Mouse (Mus musculus) forebrain, embryonic 16.5 days (tissue): ENCODE measurements around the gene Prr7. TPM values are rescaled to one million over a fixed set of nuclear protein-coding genes. Genes with fewer than 3 reads are reported as not detected.

ENCODE experiments used
- ATAC-seq: fragments of 200-750 bp; cut with Nextera tagmentation; 2 replicates; pipeline ENCODE4 v1.8.0; 2017; ENCODE audit warnings: mild to moderate bottlenecking, moderate library complexity
- H3K27ac ChIP-seq: fragments of 300-500 bp; sonication (generic); 2 replicates; pipeline ENCODE4 v1.5.1; 2014; ENCODE audit warnings: low read length, control low read depth
- H3K27me3 ChIP-seq: fragments of 300-500 bp; sonication (generic); replicated peaks from 2 replicates; pipeline ENCODE4 v1.6.1; 2014; ENCODE audit warnings: low read length; ENCODE audit not compliant: control insufficient read depth, insufficient read depth
- H3K36me3 ChIP-seq: fragments of 300-500 bp; sonication (generic); 2 replicates; pipeline ENCODE4 v1.6.1; 2014; ENCODE audit not compliant: control insufficient read depth, insufficient read depth
- H3K4me1 ChIP-seq: fragments of 300-500 bp; sonication (generic); replicated peaks from 2 replicates; pipeline ENCODE4 v1.6.1; 2014; ENCODE audit warnings: low read length; ENCODE audit not compliant: control insufficient read depth, insufficient read depth
- H3K4me2 ChIP-seq: fragments of 300-500 bp; sonication (generic); 2 replicates; pipeline ENCODE4 v1.6.1; 2014; ENCODE audit warnings: mild to moderate bottlenecking, low read length, control low read depth
- H3K4me3 ChIP-seq: fragments of 300-500 bp; sonication (generic); replicated peaks from 2 replicates; pipeline ENCODE4 v1.5.1; 2014; ENCODE audit warnings: mild to moderate bottlenecking, low read length, control low read depth
- H3K9ac ChIP-seq: fragments of 300-500 bp; sonication (generic); replicated peaks from 2 replicates; pipeline ENCODE4 v1.6.1; 2014; ENCODE audit warnings: low read depth, low read length, control low read depth
- H3K9me3 ChIP-seq: fragments of 300-500 bp; sonication (generic); 2 replicates; pipeline ENCODE4 v1.6.1; 2016; ENCODE audit warnings: low read length; ENCODE audit not compliant: control insufficient read depth
- WGBS: fragments of 180-500 bp; shearing (Covaris S2); extraction: QIAGEN DNeasy Blood & Tissue Kit; methylation state at CpG from one replicate; pipeline ENCODE4 v1.1.7; 2014; 5-methylcytosine and 5-hydroxymethylcytosine counted together
- polyA plus RNA-seq: library from polyadenylated mRNA; unstranded; fragments of >200 nt; fragmentation: Nextera tagmentation; extraction: Ambion mirVana; gene quantifications from 2 replicates; pipeline ENCODE4 v1.2.1, GENCODE M21; 2015

The Prr7 gene
- polyA plus RNA-seq, 1 experiment from 2014 or later, result 4.1 TPM

GRCm38 (mm10) chr13:55496661-55497060 is 32.6 kb downstream of the Prr7 start:
- peaks cover 2% of the 10 kb centered on the region; the same call in 1 of the 2 replicates for H3K36me3 ChIP-seq
- no peak for ATAC-seq
- H3K4me1 ChIP-seq, result peaks cover 32% of the 10 kb centered on the region
- no peaks in the 10 kb centered on the region for H3K9me3 ChIP-seq
- H3K9ac ChIP-seq, result no peak overlapping the region
- no peak overlapping the region for H3K27ac ChIP-seq
- H3K4me2 ChIP-seq, result no peak overlapping the region
- no peaks in the 10 kb centered on the region for H3K27me3 ChIP-seq
- 87% methylated on average over 6 of the region's 6 CpGs for WGBS
- no peak overlapping the region for H3K4me3 ChIP-seq

- no peak overlapping the region for H3K4me3 ChIP-seq
- no peaks in the 10 kb centered on the region for H3K9me3 ChIP-seq
- H3K4me1 ChIP-seq, result peaks cover 32% of the 10 kb centered on the region
- 53% methylated on average over 11 of the region's 11 CpGs for WGBS
- no peak overlapping the region for H3K4me2 ChIP-seq
- H3K9ac ChIP-seq, result no peak overlapping the region; the same call in 1 of the 2 replicates
- ATAC-seq, result no peak
- no peak overlapping the region for H3K27ac ChIP-seq
- peaks cover 2% of the 10 kb centered on the region; the same call in 1 of the 2 replicates for H3K36me3 ChIP-seq
- H3K27me3 ChIP-seq, result no peaks in the 10 kb centered on the region
These were observed 34.8 kb downstream of the Prr7 start for GRCm38 (mm10) chr13:55498906-55499305.

GRCm38 (mm10) chr13:55500575-55500974 is 36.5 kb downstream of the Prr7 start:
- WGBS, result 88% methylated on average over 10 of the region's 10 CpGs

GRCm38 (mm10) chr13:55502405-55502804 is 38.3 kb downstream of the Prr7 start:
- H3K36me3 ChIP-seq, result peaks cover 6% of the 10 kb centered on the region

More at GRCm38 (mm10) chr13:55500575-55500974, 36.5 kb downstream of the Prr7 start:
- H3K36me3 ChIP-seq, result peaks cover 2% of the 10 kb centered on the region; the same call in 1 of the 2 replicates
- H3K4me2 ChIP-seq, result no peak overlapping the region
- H3K4me3 ChIP-seq, result no peak overlapping the region
- no peak overlapping the region for H3K9ac ChIP-seq
- H3K27me3 ChIP-seq, result no peaks in the 10 kb centered on the region
- no peak for ATAC-seq
- H3K4me1 ChIP-seq, result peaks cover 18% of the 10 kb centered on the region
- no peak overlapping the region for H3K27ac ChIP-seq
- H3K9me3 ChIP-seq, result no peaks in the 10 kb centered on the region

GRCm38 (mm10) chr13:55504390-55504789 is 40.3 kb downstream of the Prr7 start:
- WGBS, result 86% methylated on average over 5 of the region's 5 CpGs
- ATAC-seq, result no peak
- peaks cover 6% of the 10 kb centered on the region for H3K36me3 ChIP-seq

More at GRCm38 (mm10) chr13:55502405-55502804, 38.3 kb downstream of the Prr7 start:
- no peak overlapping the region for H3K9ac ChIP-seq
- H3K27ac ChIP-seq, result no peak overlapping the region
- H3K9me3 ChIP-seq, result no peaks in the 10 kb centered on the region
- H3K27me3 ChIP-seq, result no peaks in the 10 kb centered on the region
- H3K4me3 ChIP-seq, result no peak overlapping the region
- peaks cover 6% of the 10 kb centered on the region; the same call in 1 of the 2 replicates for H3K4me1 ChIP-seq
- H3K4me2 ChIP-seq, result no peak overlapping the region
- no peak for ATAC-seq
- 79% methylated on average over 8 of the region's 8 CpGs for WGBS

GRCm38 (mm10) chr13:55505810-55506209 is 41.7 kb downstream of the Prr7 start:
- Histone ChIP-seq H3K4me3 (no peak overlapping the region), H3K27me3 (no peaks in the 10 kb centered on the region), H3K27ac (no peak overlapping the region), H3K4me2 (no peak overlapping the region), H3K36me3 (peaks cover 6% of the 10 kb centered on the region), H3K4me1 (peaks cover 8% of the 10 kb centered on the region), H3K9me3 (no peaks in the 10 kb centered on the region), H3K9ac (no peak overlapping the region)
- no peak for ATAC-seq
- WGBS, result 89% methylated on average over 9 of the region's 9 CpGs

More at GRCm38 (mm10) chr13:55504390-55504789, 40.3 kb downstream of the Prr7 start:
- Histone ChIP-seq H3K9me3 (no peaks in the 10 kb centered on the region), H3K4me1 (no peaks in the 10 kb centered on the region), H3K4me3 (no peak overlapping the region), H3K27ac (no peak overlapping the region), H3K9ac (no peak overlapping the region), H3K4me2 (no peak overlapping the region), H3K27me3 (no peaks in the 10 kb centered on the region)

- Histone ChIP-seq H3K4me2 (no peak overlapping the region), H3K36me3 (peaks cover 6% of the 10 kb centered on the region), H3K4me1 (peaks cover 17% of the 10 kb centered on the region), H3K9me3 (no peaks in the 10 kb centered on the region), H3K4me3 (no peak overlapping the region), H3K27me3 (no peaks in the 10 kb centered on the region), H3K9ac (no peak overlapping the region), H3K27ac (no peak overlapping the region)
- WGBS, result 87% methylated on average over 10 of the region's 10 CpGs
- no peak for ATAC-seq
These were observed 42.6 kb downstream of the Prr7 start for GRCm38 (mm10) chr13:55506697-55507096.

GRCm38 (mm10) chr13:55507877-55508276 is 43.8 kb downstream of the Prr7 start:
- H3K9me3 ChIP-seq, result no peaks in the 10 kb centered on the region
- H3K36me3 ChIP-seq, result peaks cover 6% of the 10 kb centered on the region
- H3K9ac ChIP-seq, result no peak overlapping the region
- no peaks in the 10 kb centered on the region for H3K27me3 ChIP-seq
- H3K4me1 ChIP-seq, result peaks cover 28% of the 10 kb centered on the region
- H3K27ac ChIP-seq, result no peak overlapping the region
- no peak overlapping the region for H3K4me2 ChIP-seq
- WGBS, result 59% methylated on average over 11 of the region's 11 CpGs
- H3K4me3 ChIP-seq, result no peak overlapping the region
- no peak for ATAC-seq

- Histone ChIP-seq H3K4me3 (no peak overlapping the region), H3K27ac (no peak overlapping the region), H3K27me3 (no peaks in the 10 kb centered on the region), H3K9me3 (no peaks in the 10 kb centered on the region), H3K4me1 (peaks cover 28% of the 10 kb centered on the region), H3K4me2 (no peak overlapping the region), H3K9ac (no peak overlapping the region), H3K36me3 (peaks cover 6% of the 10 kb centered on the region)
- no peak for ATAC-seq
- 91% methylated on average over 10 of the region's 10 CpGs for WGBS
These were observed 44.5 kb downstream of the Prr7 start for GRCm38 (mm10) chr13:55508531-55508930.

GRCm38 (mm10) chr13:55510332-55510667 is 46.2 kb downstream of the Prr7 start:
- Histone ChIP-seq H3K9me3 (no peaks in the 10 kb centered on the region), H3K27ac (0 out of 2 replicates have a peak overlapping the region, but pooled peaks have one; percentile 24), H3K9ac (no peak overlapping the region; the same call in 1 of the 2 replicates), H3K4me3 (no peak overlapping the region), H3K4me1 (peaks cover 32% of the 10 kb centered on the region), H3K36me3 (peaks cover 6% of the 10 kb centered on the region), H3K4me2 (no peak overlapping the region), H3K27me3 (no peaks in the 10 kb centered on the region)
- WGBS, result 18% methylated on average over 3 of the region's 3 CpGs
- no peak for ATAC-seq
